Mouse (Mus musculus) kidney, embryonic 14.5 days (tissue): ENCODE measurements around the gene Acmsd. TPM values are rescaled to one million over a fixed set of nuclear protein-coding genes. Genes with fewer than 3 reads are reported as not detected.

Experiments
- ATAC-seq: fragments of 200-750 bp; cut with Nextera tagmentation; 2 replicates; pipeline ENCODE4 v1.8.0; 2017; ENCODE audit warnings: moderate number of reproducible peaks, mild to moderate bottlenecking, moderate TSS enrichment, moderate library complexity; ENCODE audit not compliant: low FRiP score, low TSS enrichment
- H3K27ac ChIP-seq: fragments of 300-500 bp; sonication (generic); 2 replicates; pipeline ENCODE4 v1.5.1; 2014; ENCODE audit warnings: low read depth, mild to moderate bottlenecking, low read length, moderate library complexity, mixed read lengths
- H3K27me3 ChIP-seq: fragments of 300-500 bp; sonication (generic); 2 replicates; pipeline ENCODE4 v1.6.1; 2014; ENCODE audit warnings: mild to moderate bottlenecking, low read length; ENCODE audit not compliant: control insufficient read depth, insufficient read depth
- H3K36me3 ChIP-seq: fragments of 300-500 bp; sonication (generic); 2 replicates; pipeline ENCODE4 v1.6.1; 2014; ENCODE audit warnings: low read length, mixed read lengths; ENCODE audit not compliant: control insufficient read depth, insufficient read depth
- H3K4me1 ChIP-seq: fragments of 300-500 bp; sonication (generic); 2 replicates; pipeline ENCODE4 v1.6.1; 2014; ENCODE audit warnings: low read length, mixed read lengths; ENCODE audit not compliant: control insufficient read depth, insufficient read depth
- H3K4me2 ChIP-seq: fragments of 300-500 bp; sonication (generic); replicated peaks from 2 replicates; pipeline ENCODE4 v1.6.1; 2014; ENCODE audit warnings: low read depth, mild to moderate bottlenecking, low read length
- H3K4me3 ChIP-seq: fragments of 300-500 bp; sonication (generic); 2 replicates; pipeline ENCODE4 v1.5.1; 2014; ENCODE audit warnings: mild to moderate bottlenecking, low read length
- H3K9ac ChIP-seq: fragments of 300-500 bp; sonication (generic); 2 replicates; pipeline ENCODE4 v1.6.1; 2014; ENCODE audit warnings: low read depth, mild to moderate bottlenecking, low read length, moderate library complexity
- H3K9me3 ChIP-seq: fragments of 300-500 bp; sonication (generic); 2 replicates; pipeline ENCODE4 v1.6.1; 2016; ENCODE audit warnings: low read length; ENCODE audit not compliant: control insufficient read depth
- whole genome bisulfite sequencing: fragments of 180-500 bp; shearing (Covaris S2); extraction: QIAGEN DNeasy Blood & Tissue Kit; methylation state at CpG from one replicate; pipeline ENCODE4 v1.1.7; 2014; 5-methylcytosine and 5-hydroxymethylcytosine counted together
- polyA plus RNA-seq: library from polyadenylated mRNA; unstranded; fragments of >200 nt; fragmentation: Nextera tagmentation; extraction: Ambion mirVana; gene quantifications from 2 replicates; pipeline ENCODE4 v1.2.1, GENCODE M21; 2014

The Acmsd gene
- polyA plus RNA-seq, 1 experiment from 2014 or later, result not detected

DNA sequence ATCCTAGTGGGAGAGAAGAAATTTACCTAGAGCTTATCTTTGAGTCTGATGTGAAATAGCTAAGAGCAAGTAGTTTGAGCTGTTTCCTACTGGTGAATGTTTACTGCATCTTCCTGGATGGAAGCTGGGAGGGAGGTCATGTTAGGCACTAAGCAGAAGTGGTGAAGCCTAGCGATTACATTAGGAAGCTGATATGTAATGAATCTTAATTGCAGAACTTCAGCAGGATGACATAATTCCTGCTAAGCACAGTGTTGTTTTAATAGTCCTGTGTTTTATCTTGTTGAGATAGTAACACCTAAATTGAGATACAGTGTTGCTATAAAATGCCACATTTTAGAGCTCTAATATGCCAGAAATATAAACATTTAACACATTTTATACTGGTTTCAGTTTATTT lies 56.7 kb downstream of the Acmsd start:
- no peak overlapping the region for H3K4me2 ChIP-seq
- no peaks in the 10 kb centered on the region for H3K9me3 ChIP-seq
- H3K9ac ChIP-seq, result no peak overlapping the region
- H3K4me1 ChIP-seq, result no peaks in the 10 kb centered on the region
- H3K4me3 ChIP-seq, result no peak overlapping the region
- 64% methylated on average over 1 of the region's 1 CpGs for WGBS
- H3K27ac ChIP-seq, result no peak overlapping the region
- ATAC-seq, result no peak
- H3K27me3 ChIP-seq, result no peaks in the 10 kb centered on the region
- no peaks in the 10 kb centered on the region for H3K36me3 ChIP-seq

DNA sequence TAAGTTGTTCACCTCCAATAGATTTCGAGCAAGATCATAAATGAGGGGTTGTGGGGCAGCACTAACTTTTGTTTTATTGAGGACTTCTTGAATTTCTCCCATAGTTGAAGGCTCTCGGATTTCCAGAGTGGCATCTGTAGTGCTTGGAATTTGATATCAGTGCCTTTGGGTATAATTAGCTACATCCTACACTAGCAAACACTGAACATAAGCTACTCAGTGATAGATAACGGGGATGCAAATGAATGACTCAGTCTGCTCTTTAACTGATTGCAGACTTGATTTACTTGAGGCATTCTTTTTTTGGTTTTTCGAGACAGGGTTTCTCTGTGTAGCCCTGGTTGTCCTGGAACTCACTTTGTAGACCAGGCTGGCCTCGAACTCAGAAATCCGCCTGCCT lies 59.7 kb downstream of the Acmsd start:
- no peak overlapping the region for H3K9ac ChIP-seq
- no peaks in the 10 kb centered on the region for H3K4me1 ChIP-seq
- H3K27ac ChIP-seq, result no peak overlapping the region
- no peak for ATAC-seq
- H3K4me2 ChIP-seq, result no peak overlapping the region
- no peak overlapping the region for H3K4me3 ChIP-seq
- WGBS, result 59% methylated on average over 6 of the region's 6 CpGs
- no peaks in the 10 kb centered on the region for H3K27me3 ChIP-seq
- peaks cover 8% of the 10 kb centered on the region for H3K36me3 ChIP-seq
- H3K9me3 ChIP-seq, result no peaks in the 10 kb centered on the region

DNA sequence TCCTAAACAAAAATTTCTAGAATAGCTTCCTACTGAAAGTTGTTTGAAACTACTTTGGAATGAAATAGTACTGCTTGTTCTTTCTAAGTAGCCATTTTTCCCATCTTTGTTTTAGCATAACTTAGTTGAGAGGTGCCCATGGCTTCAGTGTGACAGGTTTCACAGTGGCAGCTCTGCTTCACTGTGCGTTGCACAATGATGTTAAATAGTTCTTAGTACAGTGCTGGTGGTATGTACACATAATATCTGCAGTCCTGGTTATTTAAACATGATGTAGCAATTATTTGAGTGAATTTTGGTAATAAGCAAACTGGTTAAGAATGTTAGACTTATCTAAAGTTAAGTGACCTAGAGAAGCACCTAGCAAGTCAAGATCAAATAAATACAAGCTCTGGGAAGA lies 64.2 kb downstream of the Acmsd start:
- no peak overlapping the region for H3K9ac ChIP-seq
- no peaks in the 10 kb centered on the region for H3K27me3 ChIP-seq
- no peak overlapping the region for H3K4me2 ChIP-seq
- H3K9me3 ChIP-seq, result no peaks in the 10 kb centered on the region
- H3K27ac ChIP-seq, result no peak overlapping the region
- 96% methylated on average over 1 of the region's 1 CpGs for WGBS
- H3K36me3 ChIP-seq, result peaks cover 14% of the 10 kb centered on the region
- no peak for ATAC-seq
- no peaks in the 10 kb centered on the region for H3K4me1 ChIP-seq
- no peak overlapping the region for H3K4me3 ChIP-seq

DNA sequence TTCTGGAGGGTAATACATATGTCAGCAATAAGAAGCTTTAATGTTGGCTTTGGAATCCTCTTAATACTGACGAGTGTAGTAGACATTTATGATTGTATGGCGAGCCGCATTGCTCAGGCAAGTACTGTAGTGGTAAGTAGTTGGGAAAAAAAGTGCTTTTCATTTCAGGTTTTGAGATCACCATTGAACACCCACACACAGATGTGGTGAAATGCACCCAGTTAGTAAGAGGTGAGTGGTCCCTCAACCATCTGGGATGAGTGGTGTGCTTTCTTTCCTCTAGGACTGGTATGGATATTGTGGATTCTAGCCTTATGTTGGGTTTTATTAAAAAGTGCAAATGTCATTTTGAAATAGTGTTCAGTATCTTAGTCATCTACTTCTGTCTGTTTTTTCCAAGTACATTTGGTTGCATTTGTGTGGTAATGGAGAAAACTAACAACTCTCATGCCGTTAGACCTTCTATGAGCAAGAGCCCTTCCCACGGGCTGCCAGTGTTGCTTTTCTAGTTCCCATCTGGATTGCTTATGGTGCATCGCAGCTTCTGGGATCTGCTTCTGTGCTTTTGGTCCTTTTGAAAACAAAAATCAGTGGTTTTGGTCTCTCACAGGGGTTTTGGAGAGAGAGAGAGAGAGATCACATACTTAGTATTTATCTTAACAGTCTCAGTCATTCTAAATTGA lies 66.0 kb downstream of the Acmsd start:
- no peak overlapping the region for H3K4me3 ChIP-seq
- H3K9me3 ChIP-seq, result no peaks in the 10 kb centered on the region
- 89% methylated on average over 6 of the region's 6 CpGs for WGBS
- H3K9ac ChIP-seq, result no peak overlapping the region
- no peak for ATAC-seq
- peaks cover 27% of the 10 kb centered on the region for H3K36me3 ChIP-seq
- no peaks in the 10 kb centered on the region for H3K4me1 ChIP-seq
- no peak overlapping the region for H3K4me2 ChIP-seq
- no peak overlapping the region for H3K27ac ChIP-seq
- H3K27me3 ChIP-seq, result no peaks in the 10 kb centered on the region

DNA sequence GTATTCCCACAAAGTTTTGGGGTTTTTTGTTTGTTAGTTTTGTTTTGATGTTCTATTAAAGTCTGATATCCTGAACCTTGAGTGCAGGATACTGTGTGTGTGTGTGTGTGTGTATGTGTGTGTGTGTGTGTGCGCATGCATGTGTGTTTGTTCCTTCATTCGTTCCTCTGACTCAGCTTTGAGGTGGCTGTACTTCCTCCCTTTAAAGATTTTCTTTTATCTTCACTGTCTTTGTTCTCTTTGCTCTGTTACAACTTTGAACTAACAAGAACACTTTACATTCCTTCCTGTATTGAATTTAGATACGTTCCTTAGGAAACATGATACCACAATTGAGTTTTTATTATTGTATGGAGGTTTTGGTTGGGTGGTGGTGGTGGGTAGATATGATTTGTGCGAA lies 67.1 kb downstream of the Acmsd start:
- ATAC-seq, result no peak
- WGBS, result 70% methylated on average over 4 of the region's 4 CpGs

DNA sequence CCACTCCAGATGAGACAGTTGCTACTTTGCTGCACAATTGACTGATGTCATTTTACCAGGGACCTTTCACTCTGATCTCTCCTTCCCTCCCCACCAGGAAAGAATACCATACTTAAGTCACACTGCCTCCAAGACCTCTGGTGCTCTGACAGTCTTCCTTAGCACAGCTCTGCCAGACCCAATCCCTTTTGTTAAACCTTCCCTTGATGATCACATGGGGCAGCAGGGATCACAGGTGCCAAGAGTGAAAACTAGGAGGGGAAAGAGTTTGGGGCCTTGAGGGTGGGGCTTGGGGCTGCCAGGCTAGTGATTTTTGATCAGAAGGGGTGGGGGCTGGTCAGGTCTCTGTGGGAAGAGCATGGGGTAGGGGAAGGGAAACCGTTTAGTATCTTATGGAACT lies 67.5 kb downstream of the Acmsd start:
- no peak for ATAC-seq
- Histone ChIP-seq H3K9ac (no peak overlapping the region), H3K27me3 (no peaks in the 10 kb centered on the region), H3K4me3 (no peak overlapping the region), H3K36me3 (peaks cover 34% of the 10 kb centered on the region), H3K27ac (no peak overlapping the region), H3K9me3 (no peaks in the 10 kb centered on the region), H3K4me1 (no peaks in the 10 kb centered on the region), H3K4me2 (no peak overlapping the region)
- WGBS, result 88% methylated on average over 1 of the region's 1 CpGs

More for the DNA sequence above, 67.1 kb downstream of the Acmsd start:
- Histone ChIP-seq H3K36me3 (peaks cover 30% of the 10 kb centered on the region), H3K4me1 (no peaks in the 10 kb centered on the region), H3K4me3 (no peak overlapping the region), H3K27me3 (no peaks in the 10 kb centered on the region), H3K9ac (no peak overlapping the region), H3K9me3 (no peaks in the 10 kb centered on the region), H3K27ac (no peak overlapping the region), H3K4me2 (no peak overlapping the region)

DNA sequence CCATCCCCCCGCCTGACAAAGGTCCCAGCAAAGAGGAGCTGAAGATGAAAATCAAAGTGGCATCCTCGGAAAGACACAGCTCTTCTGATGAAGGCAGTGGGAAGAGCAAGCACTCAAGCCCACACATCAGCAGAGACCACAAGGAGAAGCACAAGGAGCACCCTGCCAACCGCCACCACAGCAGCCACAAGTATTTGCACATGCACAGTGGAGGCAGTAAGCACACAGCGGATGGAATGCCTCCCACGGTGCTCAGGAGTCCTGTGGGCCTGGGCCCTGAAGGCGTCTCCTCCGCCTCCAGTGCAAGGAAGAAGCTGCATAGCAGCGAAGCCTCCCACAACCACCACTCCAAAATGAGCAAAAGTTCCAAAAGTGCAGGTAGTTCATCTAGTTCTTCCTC lies 73.7 kb downstream of the Acmsd start:
- peaks cover 55% of the 10 kb centered on the region for H3K36me3 ChIP-seq
- no peaks in the 10 kb centered on the region for H3K4me1 ChIP-seq
- H3K9me3 ChIP-seq, result no peaks in the 10 kb centered on the region
- 89% methylated on average over 8 of the region's 8 CpGs for WGBS
- H3K4me2 ChIP-seq, result no peak overlapping the region
- no peaks in the 10 kb centered on the region for H3K27me3 ChIP-seq
- H3K27ac ChIP-seq, result no peak overlapping the region
- no peak for ATAC-seq
- H3K4me3 ChIP-seq, result no peak overlapping the region
- no peak overlapping the region for H3K9ac ChIP-seq

DNA sequence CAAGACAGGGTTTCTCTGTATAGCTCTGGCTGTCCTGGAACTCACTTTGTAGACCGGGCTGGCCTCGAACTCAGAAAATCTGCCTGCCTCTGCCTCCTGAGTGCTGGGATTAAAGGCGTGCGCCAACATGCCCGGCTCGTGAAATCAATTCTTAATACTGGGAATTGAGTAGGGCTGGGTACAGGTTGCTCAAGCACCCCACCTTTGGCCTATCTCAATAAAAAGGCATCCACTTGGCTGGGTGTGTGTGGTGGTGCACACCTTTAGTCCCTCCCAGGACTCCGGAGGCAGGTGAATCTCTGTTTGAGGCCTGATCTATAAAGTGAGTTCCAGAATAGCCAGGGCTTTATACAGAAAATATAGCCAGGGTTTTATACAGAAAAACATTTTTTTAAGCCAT lies 79.5 kb downstream of the Acmsd start:
- no peaks in the 10 kb centered on the region for H3K9me3 ChIP-seq
- no peak overlapping the region for H3K4me3 ChIP-seq
- no peaks in the 10 kb centered on the region for H3K27me3 ChIP-seq
- no peaks in the 10 kb centered on the region for H3K4me1 ChIP-seq
- H3K4me2 ChIP-seq, result no peak overlapping the region
- 95% methylated on average over 7 of the region's 7 CpGs for WGBS
- no peak for ATAC-seq
- H3K9ac ChIP-seq, result no peak overlapping the region
- no peak overlapping the region for H3K27ac ChIP-seq
- peaks cover 15% of the 10 kb centered on the region for H3K36me3 ChIP-seq

DNA sequence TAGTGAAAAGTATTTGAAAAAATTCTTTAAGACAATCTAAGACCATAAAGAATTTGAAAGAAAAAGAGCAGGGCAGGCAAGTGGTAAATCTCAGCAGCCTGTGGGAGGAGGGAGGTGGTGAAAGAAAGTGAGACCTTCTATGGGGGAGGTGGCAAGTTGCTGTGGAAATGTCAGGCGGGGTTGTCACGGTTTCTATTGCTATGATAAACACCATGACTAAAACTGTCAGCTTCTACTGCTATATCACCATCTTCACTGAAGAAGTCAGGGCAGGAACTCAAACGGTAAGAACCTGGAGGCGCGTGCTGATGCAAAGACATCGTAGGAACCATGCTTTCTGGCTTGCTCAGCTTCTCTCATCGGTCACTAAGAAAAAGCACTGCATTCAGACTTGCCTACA lies 83.7 kb downstream of the Acmsd start:
- no peak overlapping the region for H3K9ac ChIP-seq
- WGBS, result 41% methylated on average over 7 of the region's 7 CpGs
- H3K4me3 ChIP-seq, result no peak overlapping the region
- 0 out of 2 replicates have a peak overlapping the region, but pooled peaks have one; percentile 8 for H3K4me2 ChIP-seq
- no peak overlapping the region for H3K27ac ChIP-seq
- no peaks in the 10 kb centered on the region for H3K27me3 ChIP-seq
- no peaks in the 10 kb centered on the region for H3K36me3 ChIP-seq
- H3K9me3 ChIP-seq, result no peaks in the 10 kb centered on the region
- ATAC-seq, result no peak
- no peaks in the 10 kb centered on the region for H3K4me1 ChIP-seq
